Mouse (Mus musculus): Measurements from ENCODE around the gene D130043K22Rik. TPM values are rescaled to one million over a fixed set of nuclear protein-coding genes. Genes with fewer than 3 reads are reported as not detected.
A peak's percentile ranks its signal among the peaks of the same experiment; 100 is the strongest.

Gene D130043K22Rik
- polyA plus RNA-seq, 2 experiments, result 0.06 to 0.11 TPM

GRCm38 (mm10) chr13:24824647-24825046, 20.3 kb upstream of the D130043K22Rik start:
- no peak for DNase-seq (ENCODE audit: low read depth in 3 of 3, low spot score in 3 of 3)
- Histone ChIP-seq H3K9me3 (ENCODE audit: control insufficient read depth, low read length) (no peaks in the 10 kb centered on the region), H3K4me3 (ENCODE audit: insufficient read depth in 1 of 2, low read depth in 2 of 2, low read length in 2 of 2) (no peak overlapping the region), H3K36me3 (replicated peaks; ENCODE audit: control insufficient read depth, insufficient read depth, low read depth) (no peaks in the 10 kb centered on the region), H3K27me3 (ENCODE audit: control insufficient read depth, insufficient read depth, low read length) (no peaks in the 10 kb centered on the region), H3K4me1 (replicated peaks; ENCODE audit: control insufficient read depth in 2 of 2, insufficient read depth in 2 of 2, low read length in 1 of 2) (no peaks in the 10 kb centered on the region), H3K4me2 (ENCODE audit: low read depth) (no peak overlapping the region), H3K27ac (no peak overlapping the region), H3K9ac (replicated peaks) (no peak overlapping the region)
- TF ChIP-seq CTCF (IDR thresholded peaks at IDR 0.05; ENCODE audit: low read depth) (no peak), EP300 (IDR thresholded peaks at IDR 0.05; ENCODE audit: low read depth) (no peak)
- ATAC-seq (ENCODE audit: insufficient read depth), result no peak
- WGBS (ENCODE audit: insufficient replicate concordance), result 84% methylated on average over 4 of the region's 4 CpGs

- no peak for ATAC-seq (ENCODE audit: insufficient read depth)
Measured at GRCm38 (mm10) chr13:24825587-24825986, 19.3 kb upstream of the D130043K22Rik start.

GRCm38 (mm10) chr13:24826116-24826515, 18.8 kb upstream of the D130043K22Rik start:
- Histone ChIP-seq H3K9me3 (ENCODE audit: control insufficient read depth, low read length) (no peaks in the 10 kb centered on the region), H3K4me1 (replicated peaks; ENCODE audit: control insufficient read depth in 2 of 2, insufficient read depth in 2 of 2, low read length in 1 of 2) (0 out of 4 replicates have a peak, but pooled peaks cover 0 to 2% of the 10 kb centered on the region in 2 experiments), H3K36me3 (replicated peaks; ENCODE audit: control insufficient read depth, insufficient read depth, low read depth) (no peaks in the 10 kb centered on the region), H3K27ac (no peak overlapping the region), H3K9ac (replicated peaks) (no peak overlapping the region), H3K4me2 (ENCODE audit: low read depth) (no peak overlapping the region), H3K27me3 (ENCODE audit: control insufficient read depth, insufficient read depth, low read length) (no peaks in the 10 kb centered on the region), H3K4me3 (ENCODE audit: insufficient read depth in 1 of 2, low read depth in 2 of 2, low read length in 2 of 2) (no peak overlapping the region)
- 71% methylated on average over 7 of the region's 7 CpGs for WGBS (ENCODE audit: insufficient replicate concordance)
- no peak for TF ChIP-seq EP300 (IDR thresholded peaks at IDR 0.05; ENCODE audit: low read depth)
- TF ChIP-seq CTCF (IDR thresholded peaks at IDR 0.05; ENCODE audit: low read depth), result no peak
- ATAC-seq (ENCODE audit: insufficient read depth) (no peak), DNase-seq (ENCODE audit: low read depth in 3 of 3, low spot score in 3 of 3) (no peak)

More at GRCm38 (mm10) chr13:24825587-24825986, 19.3 kb upstream of the D130043K22Rik start:
- no peak overlapping the region for H3K27ac ChIP-seq
- H3K4me1 ChIP-seq (replicated peaks; ENCODE audit: control insufficient read depth in 2 of 2, insufficient read depth in 2 of 2, low read length in 1 of 2), result 0 out of 4 replicates have a peak, but pooled peaks cover 0 to under 1% of the 10 kb centered on the region in 2 experiments
- 78% methylated on average over 4 of the region's 4 CpGs for WGBS (ENCODE audit: insufficient replicate concordance)
- H3K4me3 ChIP-seq (ENCODE audit: insufficient read depth in 1 of 2, low read depth in 2 of 2, low read length in 2 of 2), result no peak overlapping the region
- H3K36me3 ChIP-seq (replicated peaks; ENCODE audit: control insufficient read depth, insufficient read depth, low read depth), result no peaks in the 10 kb centered on the region
- DNase-seq (ENCODE audit: low read depth in 3 of 3, low spot score in 3 of 3), result no peak
- no peak overlapping the region for H3K4me2 ChIP-seq (ENCODE audit: low read depth)
- no peak overlapping the region for H3K9ac ChIP-seq (replicated peaks)
- no peak for TF ChIP-seq CTCF (IDR thresholded peaks at IDR 0.05; ENCODE audit: low read depth)
- no peak for TF ChIP-seq EP300 (IDR thresholded peaks at IDR 0.05; ENCODE audit: low read depth)
- H3K9me3 ChIP-seq (ENCODE audit: control insufficient read depth, low read length), result no peaks in the 10 kb centered on the region
- no peaks in the 10 kb centered on the region for H3K27me3 ChIP-seq (ENCODE audit: control insufficient read depth, insufficient read depth, low read length)

- Histone ChIP-seq H3K36me3 (replicated peaks; ENCODE audit: control insufficient read depth, insufficient read depth, low read depth) (no peaks in the 10 kb centered on the region; the same call in 1 of the 2 replicates), H3K9me3 (ENCODE audit: control insufficient read depth, low read length) (no peaks in the 10 kb centered on the region), H3K4me1 (replicated peaks; ENCODE audit: control insufficient read depth in 2 of 2, insufficient read depth in 2 of 2, low read length in 1 of 2) (peaks cover 9 to 11% of the 10 kb centered on the region in 2 experiments), H3K9ac (replicated peaks) (peak overlapping the region; percentile 68), H3K27ac (peak overlapping the region; percentile 86), H3K4me2 (ENCODE audit: low read depth) (peak overlapping the region; percentile 95), H3K27me3 (ENCODE audit: control insufficient read depth, insufficient read depth, low read length) (no peaks in the 10 kb centered on the region), H3K4me3 (ENCODE audit: insufficient read depth in 1 of 2, low read depth in 2 of 2, low read length in 2 of 2) (peak overlapping the region; percentile 75 to 99)
- 1% methylated on average over 20 of the region's 20 CpGs for WGBS (ENCODE audit: insufficient replicate concordance)
- ATAC-seq (ENCODE audit: insufficient read depth) (peak; percentile 12; the same call in 1 of the 2 replicates), DNase-seq (ENCODE audit: low read depth in 3 of 3, low spot score in 3 of 3) (peak in 1 of 3 experiments; percentile 17)
- TF ChIP-seq CTCF (IDR thresholded peaks at IDR 0.05; ENCODE audit: low read depth) (no peak), EP300 (IDR thresholded peaks at IDR 0.05; ENCODE audit: low read depth) (no peak)
Measured at GRCm38 (mm10) chr13:24830756-24831352, 14.1 kb upstream of the D130043K22Rik start.

- peak; percentile 97 for ATAC-seq (ENCODE audit: insufficient read depth)
- H3K36me3 ChIP-seq (replicated peaks; ENCODE audit: control insufficient read depth, insufficient read depth, low read depth), result peaks cover 5% of the 10 kb centered on the region
- H3K4me1 ChIP-seq (replicated peaks; ENCODE audit: control insufficient read depth in 2 of 2, insufficient read depth in 2 of 2, low read length in 1 of 2), result peaks cover 11% of the 10 kb centered on the region in 2 experiments
- peak; percentile 94 to 96 (median 95) for DNase-seq (ENCODE audit: low read depth in 3 of 3, low spot score in 3 of 3)
- H3K9ac ChIP-seq (replicated peaks), result peak within 1 kb of the TSS; percentile 78
- under 1% methylated on average over 89 of the region's 90 CpGs for WGBS (ENCODE audit: insufficient replicate concordance)
- H3K4me3 ChIP-seq (ENCODE audit: insufficient read depth in 1 of 2, low read depth in 2 of 2, low read length in 2 of 2), result peak within 1 kb of the TSS; percentile 78 to 99
- no peaks in the 10 kb centered on the region for H3K9me3 ChIP-seq (ENCODE audit: control insufficient read depth, low read length)
- TF ChIP-seq EP300 (IDR thresholded peaks at IDR 0.05; ENCODE audit: low read depth), result no peak
- peak; percentile 29; the same call in 1 of the 2 replicates for TF ChIP-seq CTCF (IDR thresholded peaks at IDR 0.05; ENCODE audit: low read depth)
- peak within 1 kb of the TSS; percentile 86 for H3K27ac ChIP-seq
- H3K4me2 ChIP-seq (ENCODE audit: low read depth), result peak within 1 kb of the TSS; percentile 95
- H3K27me3 ChIP-seq (ENCODE audit: control insufficient read depth, insufficient read depth, low read length), result no peaks in the 10 kb centered on the region
Measured at GRCm38 (mm10) chr13:24831353-24832130, 13.4 kb upstream of the D130043K22Rik start, which contains the start of the genes Acot13 and Tdp2. Gene Acot13 (minus strand): TSS chr13:24831540. Gene Tdp2 (plus strand): TSS chr13:24831679.

All from liver, embryonic 14.5 days (tissue).